Mouse (Mus musculus): ENCODE results near the gene Slc29a1. TPM values are rescaled to one million over a fixed set of nuclear protein-coding genes. Genes with fewer than 3 reads are reported as not detected.

Gene Slc29a1
- total RNA-seq, 1 experiment, result 321 TPM

DNA sequence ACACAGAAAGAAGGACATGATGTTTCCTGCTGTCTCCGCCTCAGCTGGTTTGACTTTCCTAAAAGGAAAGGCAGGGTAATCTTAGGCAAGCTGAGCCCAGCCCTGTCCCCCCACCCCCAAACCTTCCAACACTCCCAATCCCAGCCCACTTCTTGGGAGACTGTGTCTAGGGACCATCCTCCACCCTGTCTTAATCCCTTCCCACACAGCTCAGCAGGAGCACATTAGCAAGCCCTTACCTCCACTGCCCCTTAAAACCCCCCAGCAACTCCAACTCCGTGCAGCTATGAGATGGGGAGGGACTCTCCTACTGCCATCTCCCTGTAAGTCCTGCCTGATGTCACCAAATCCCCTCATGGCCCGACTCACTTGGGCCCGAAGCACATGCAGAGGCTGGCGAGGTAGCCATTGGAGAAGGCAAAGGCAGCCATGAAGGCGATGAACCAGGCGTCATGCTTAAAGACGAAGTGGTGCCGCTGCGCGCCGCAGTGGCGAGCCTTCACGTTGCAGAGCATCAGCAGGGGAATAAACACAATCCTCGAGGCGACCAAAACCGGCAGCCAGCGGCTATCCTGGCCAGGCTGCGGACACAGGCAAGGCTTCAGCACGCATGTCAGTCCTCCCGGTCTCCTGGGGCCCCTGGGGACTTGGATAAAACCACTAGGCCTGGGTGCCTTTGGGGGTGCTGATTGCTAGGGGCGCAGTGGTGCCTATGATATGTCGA, 13.5 kb downstream of the Slc29a1 start:
- in situ Hi-C loops (cut with MboI; ENCODE audit: low sequenced_read_pairs in 2 of 2, unreplicated experiment in 2 of 2), result loop anchor here in 1 of 2 experiments (5.0 kb wide), 1 partner anchor 41 kb away; no protein-coding TSS in a partner anchor
- peak overlapping the region; percentile 48 for H3K9ac ChIP-seq (ENCODE audit: insufficient read depth, low read depth, low read length, poor library complexity, severe bottlenecking)
- peak overlapping the region in 1 of 2 experiments; percentile 37; a peak in 3 of 4 replicates for H3K4me3 ChIP-seq (ENCODE audit: insufficient read depth in 1 of 2, low read depth in 1 of 2, low read length in 2 of 2, poor library complexity in 1 of 2, severe bottlenecking in 1 of 2)

DNA sequence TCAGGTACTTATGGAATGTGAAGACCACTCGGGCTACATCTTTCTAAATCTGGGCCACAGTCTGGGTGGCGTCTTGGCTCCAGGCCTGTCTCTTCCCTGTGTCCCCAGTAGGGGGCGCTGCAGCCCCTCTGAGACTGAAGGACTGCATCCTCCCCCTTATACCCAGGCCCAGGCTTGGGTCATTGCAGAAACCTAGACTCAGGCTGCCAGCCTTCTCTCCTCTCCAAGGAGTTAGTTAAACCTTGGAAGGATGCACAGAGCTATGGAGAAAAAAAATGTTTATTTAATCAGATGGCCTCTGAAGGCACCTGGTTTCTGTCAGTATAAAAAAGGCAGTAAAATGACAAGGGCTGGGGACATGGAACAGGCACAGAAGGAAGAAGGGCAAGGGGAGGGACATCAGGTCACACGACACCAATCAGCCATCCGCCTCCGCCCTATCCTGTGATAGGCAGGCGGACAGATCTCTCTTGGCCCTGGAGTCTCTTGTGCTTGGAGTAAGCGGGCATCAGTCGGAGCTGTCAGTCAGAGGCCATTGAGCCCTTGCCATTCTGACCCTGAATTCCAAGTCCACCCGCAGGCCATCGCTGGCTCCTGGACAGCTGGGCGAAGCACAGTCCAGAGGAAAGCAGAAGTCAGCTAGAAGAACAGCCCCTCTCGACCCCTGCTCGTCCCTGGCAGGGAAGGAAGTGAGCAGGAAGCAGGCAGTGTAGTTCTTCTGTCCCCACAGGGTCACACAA, 14.3 kb downstream of the Slc29a1 start:
- Histone ChIP-seq H3K4me3 (ENCODE audit: insufficient read depth in 1 of 2, low read depth in 1 of 2, low read length in 2 of 2, poor library complexity in 1 of 2, severe bottlenecking in 1 of 2) (peak overlapping the region; percentile 26 to 40; a peak in 2 of 4 replicates), H3K27ac (ENCODE audit: insufficient read depth, low read depth, low read length, poor library complexity, severe bottlenecking) (peak overlapping the region; percentile 58; the same call in 1 of the 2 replicates), H3K9ac (ENCODE audit: insufficient read depth, low read depth, low read length, poor library complexity, severe bottlenecking) (peak overlapping the region; percentile 8; the same call in 1 of the 2 replicates), H3K9me3 (ENCODE audit: control insufficient read depth, insufficient read depth, low read depth, low read length) (no peaks in the 10 kb centered on the region), H3K36me3 (ENCODE audit: control insufficient read depth, insufficient read depth, low read length, poor library complexity, severe bottlenecking) (peaks cover 49% of the 10 kb centered on the region), H3K4me1 (ENCODE audit: control insufficient read depth in 2 of 2, insufficient read depth in 2 of 2, low read length in 2 of 2, poor library complexity in 1 of 2) (peaks cover 7 to 32% of the 10 kb centered on the region in 2 experiments)
- TF ChIP-seq HCFC1 (IDR thresholded peaks at IDR 0.05; ENCODE audit: borderline replicate concordance, insufficient read depth, low read length) (0 out of 2 replicates have a peak, but pooled peaks have one; percentile 17), ZNF384 (IDR thresholded peaks at IDR 0.05; ENCODE audit: low read depth, low read length) (no peak), MAFK (IDR thresholded peaks at IDR 0.05; ENCODE audit: insufficient read depth, low read depth, low read length) (no peak), ZC3H11A (IDR thresholded peaks at IDR 0.05; ENCODE audit: borderline replicate concordance, low read depth, low read length) (peak; percentile 26; the same call in 1 of the 2 replicates), CHD2 (IDR thresholded peaks at IDR 0.05; ENCODE audit: low read depth, low read length) (peak; percentile 2; the same call in 1 of the 2 replicates)
- in situ Hi-C loops (cut with MboI; ENCODE audit: low sequenced_read_pairs in 2 of 2, unreplicated experiment in 2 of 2), result loop anchor here in 1 of 2 experiments (5.0 kb wide), 1 partner anchor 42 kb away; no protein-coding TSS in a partner anchor
- DNase-seq (ENCODE audit: low read depth, low spot score), result no peak

More for the DNA sequence above, 13.5 kb downstream of the Slc29a1 start:
- Histone ChIP-seq H3K4me1 (ENCODE audit: control insufficient read depth in 2 of 2, insufficient read depth in 2 of 2, low read length in 2 of 2, poor library complexity in 1 of 2) (peaks cover 7 to 32% of the 10 kb centered on the region in 2 experiments), H3K9me3 (ENCODE audit: control insufficient read depth, insufficient read depth, low read depth, low read length) (no peaks in the 10 kb centered on the region), H3K36me3 (ENCODE audit: control insufficient read depth, insufficient read depth, low read length, poor library complexity, severe bottlenecking) (peaks cover 55% of the 10 kb centered on the region), H3K27ac (ENCODE audit: insufficient read depth, low read depth, low read length, poor library complexity, severe bottlenecking) (peak overlapping the region; percentile 56)
- DNase-seq (ENCODE audit: low read depth, low spot score), result no peak
- no peak for TF ChIP-seq ZC3H11A (IDR thresholded peaks at IDR 0.05; ENCODE audit: borderline replicate concordance, low read depth, low read length)
- no peak for TF ChIP-seq HCFC1 (IDR thresholded peaks at IDR 0.05; ENCODE audit: borderline replicate concordance, insufficient read depth, low read length)
- no peak for TF ChIP-seq ZNF384 (IDR thresholded peaks at IDR 0.05; ENCODE audit: low read depth, low read length)

- peaks cover 40% of the 10 kb centered on the region for H3K36me3 ChIP-seq (ENCODE audit: control insufficient read depth, insufficient read depth, low read length, poor library complexity, severe bottlenecking)
- peak overlapping the region; percentile 58 for H3K27ac ChIP-seq (ENCODE audit: insufficient read depth, low read depth, low read length, poor library complexity, severe bottlenecking)
- peaks cover 7 to 39% of the 10 kb centered on the region in 2 experiments for H3K4me1 ChIP-seq (ENCODE audit: control insufficient read depth in 2 of 2, insufficient read depth in 2 of 2, low read length in 2 of 2, poor library complexity in 1 of 2)
- no peaks in the 10 kb centered on the region for H3K9me3 ChIP-seq (ENCODE audit: control insufficient read depth, insufficient read depth, low read depth, low read length)
- H3K9ac ChIP-seq (ENCODE audit: insufficient read depth, low read depth, low read length, poor library complexity, severe bottlenecking), result peak overlapping the region; percentile 55
- H3K4me3 ChIP-seq (ENCODE audit: insufficient read depth in 1 of 2, low read depth in 1 of 2, low read length in 2 of 2, poor library complexity in 1 of 2, severe bottlenecking in 1 of 2), result peak overlapping the region; percentile 26 to 40; a peak in 2 of 4 replicates
- in situ Hi-C loops (cut with MboI; ENCODE audit: low sequenced_read_pairs in 2 of 2, unreplicated experiment in 2 of 2), result no loop called here
- no peak for TF ChIP-seq MAFK (IDR thresholded peaks at IDR 0.05; ENCODE audit: insufficient read depth, low read depth, low read length)
- no peak for TF ChIP-seq ZNF384 (IDR thresholded peaks at IDR 0.05; ENCODE audit: low read depth, low read length)
- TF ChIP-seq ZC3H11A (IDR thresholded peaks at IDR 0.05; ENCODE audit: borderline replicate concordance, low read depth, low read length), result no peak
- no peak for TF ChIP-seq HCFC1 (IDR thresholded peaks at IDR 0.05; ENCODE audit: borderline replicate concordance, insufficient read depth, low read length)
- TF ChIP-seq CHD2 (IDR thresholded peaks at IDR 0.05; ENCODE audit: low read depth, low read length), result peak; percentile 17; the same call in 1 of the 2 replicates
- DNase-seq (ENCODE audit: low read depth, low spot score), result no peak
Observed at GRCm38 (mm10) chr17:45584096-45584896, 15.1 kb downstream of the Slc29a1 start.

Data from ES-E14 (cell line).